ENCODE assay signal across 8 mouse cellular contexts in genomic region chr13:78197286-78197818, GRCm38 (mm10). TPM values are rescaled to one million over a fixed set of nuclear protein-coding genes. Genes with fewer than 3 reads are reported as not detected.
DNase-seq lines count a peak whose midpoint lies in the region; ATAC-seq and TF ChIP-seq lines count a peak whose summit lies in the region.

No protein-coding gene starts in this region.

- H3K9ac ChIP-seq in heart, adult 2 months (ENCODE audit: low read depth, low read length): no peak overlapping the region; the same call in 1 of the 2 replicates
- peak overlapping the region; percentile 79; the same call in 1 of the 2 replicates for H3K9ac ChIP-seq in limb, embryonic 13.5 days
- peak overlapping the region; percentile 87 for H3K9ac ChIP-seq in stomach, postnatal 0 days (ENCODE audit: low read length)

- WGBS in heart, adult 2 months: 17% methylated on average over 9 of the region's 9 CpGs
- under 1% methylated on average over 9 of the region's 9 CpGs for WGBS in limb, embryonic 13.5 days
- 4% methylated on average over 9 of the region's 9 CpGs for WGBS in stomach, postnatal 0 days

- TF ChIP-seq POLR2A in heart, adult 2 months (IDR thresholded peaks at IDR 0.05; ENCODE audit: insufficient read depth, low read depth, low read length): no peak

- no peak for ATAC-seq in limb, embryonic 13.5 days (ENCODE audit: low FRiP score, low read depth)
- ATAC-seq in stomach, postnatal 0 days (ENCODE audit: low FRiP score, low TSS enrichment): no peak

- H3K27ac ChIP-seq in heart, adult 2 months: peak overlapping the region; percentile 7; the same call in 1 of the 2 replicates
- H3K27ac ChIP-seq in limb, embryonic 13.5 days: no peak overlapping the region
- peak overlapping the region; percentile 96 for H3K27ac ChIP-seq in stomach, postnatal 0 days (replicated peaks)

- peak overlapping the region; percentile 97 for H3K4me2 ChIP-seq in limb, embryonic 13.5 days (replicated peaks)
- peak overlapping the region; percentile 80 for H3K4me2 ChIP-seq in stomach, postnatal 0 days (replicated peaks; ENCODE audit: low read depth)

- H3K27me3 ChIP-seq in heart, adult 2 months (ENCODE audit: control insufficient read depth, insufficient read depth, low read length): peaks cover 9% of the 10 kb centered on the region
- H3K27me3 ChIP-seq in limb, embryonic 13.5 days: peaks cover 67% of the 10 kb centered on the region
- H3K27me3 ChIP-seq in stomach, postnatal 0 days (ENCODE audit: control insufficient read depth, insufficient read depth, low read length): no peaks in the 10 kb centered on the region; the same call in none of the 2 replicates

- peak overlapping the region; percentile 67 for H3K4me3 ChIP-seq in heart, adult 2 months
- peak overlapping the region; percentile 66 for H3K4me3 ChIP-seq in limb, embryonic 13.5 days
- H3K4me3 ChIP-seq in stomach, postnatal 0 days (ENCODE audit: low read depth, low read length): peak overlapping the region; percentile 76

- no peak for DNase-seq in heart, adult 2 months
- DNase-seq in heart, postnatal 25 days (ENCODE audit: low spot score): no peak
- DNase-seq in right cerebral cortex, adult 2 months (ENCODE audit: low spot score in 2 of 2): peak; percentile 25 to 40
- DNase-seq in right cerebral cortex, postnatal 14 days: no peak
- DNase-seq in stomach, postnatal 0 days (ENCODE audit: low spot score): no peak
- no peak for DNase-seq in adrenal gland, postnatal 4 days (ENCODE audit: low spot score in 2 of 2)
- no peak for DNase-seq in right cerebral cortex, postnatal 25 days

- H3K79me2 ChIP-seq in heart, adult 2 months (replicated peaks; ENCODE audit: control insufficient read depth, insufficient read depth, low read length): no peaks in the 10 kb centered on the region

- no peaks in the 10 kb centered on the region for H3K4me1 ChIP-seq in heart, adult 2 months (ENCODE audit: control insufficient read depth, insufficient read depth, low read length)
- H3K4me1 ChIP-seq in limb, embryonic 13.5 days: peaks cover 35% of the 10 kb centered on the region
- H3K4me1 ChIP-seq in stomach, postnatal 0 days (replicated peaks; ENCODE audit: control insufficient read depth, insufficient read depth): no peaks in the 10 kb centered on the region

- H3K9me3 ChIP-seq in limb, embryonic 13.5 days: no peaks in the 10 kb centered on the region
- no peaks in the 10 kb centered on the region for H3K9me3 ChIP-seq in stomach, postnatal 0 days (ENCODE audit: control insufficient read depth, low read length)

- no peak for TF ChIP-seq EP300 in heart, adult 2 months (IDR thresholded peaks at IDR 0.05; ENCODE audit: insufficient read depth, low read depth, low read length)
- TF ChIP-seq EP300 in stomach, postnatal 0 days (optimal IDR thresholded peaks at IDR 0.05): no peak

- no peak for TF ChIP-seq CTCF in heart, adult 2 months (IDR thresholded peaks at IDR 0.05)
- no peak for TF ChIP-seq CTCF in stomach, postnatal 0 days (IDR thresholded peaks at IDR 0.05; ENCODE audit: low read depth)

- intact Hi-C loops in heart, adult 2 months (cut with DNase I): loop anchor here (5.0 to 10.0 kb wide), 2 partner anchors 35 to 493 kb away; partner anchors contain the start of gene Fam172a
- intact Hi-C loops in heart, postnatal 25 days (cut with DNase I): no loop called here

- no peaks in the 10 kb centered on the region for H3K36me3 ChIP-seq in heart, adult 2 months (ENCODE audit: control insufficient read depth, insufficient read depth, low read length)
- no peaks in the 10 kb centered on the region for H3K36me3 ChIP-seq in limb, embryonic 13.5 days
- H3K36me3 ChIP-seq in stomach, postnatal 0 days (ENCODE audit: control insufficient read depth, insufficient read depth, low read length): no peaks in the 10 kb centered on the region

RNA-seq across cellular contexts. Expression of gene Nr2f1, which starts 2.2 kb away (rescaled TPM):
- total RNA-seq in heart, adult 2 months (2021): 1 to 10 TPM; 2.7 TPM
- polyA plus RNA-seq in heart, adult 2 months (2012; rRNA removed): 8.9 and 10.5 TPM in 2 replicates
- total RNA-seq in heart, postnatal 25 days (2021): 1 to 10 TPM; 2.3 to 2.9 TPM
- polyA plus RNA-seq in limb, embryonic 13.5 days (2015; fragmentation: Nextera tagmentation; extraction: Ambion mirVana): 3.0 and 3.1 TPM in 2 replicates
- polyA plus RNA-seq in stomach, postnatal 0 days (2015; fragmentation: Nextera tagmentation; extraction: Ambion mirVana): 5.8 and 6.3 TPM in 2 replicates
- total RNA-seq in adrenal gland, postnatal 4 days (2021): 10 to 100 TPM; 29.4 to 29.5 TPM

Comparison
In these comparisons a context has a peak if more than half of its experiments do, and no peak if none do; other contexts are left out.
1. DNase-seq: peak in right cerebral cortex, adult 2 months (2 of 2); none in heart, adult 2 months (0 of 2), heart, postnatal 25 days (single experiment), right cerebral cortex, postnatal 14 days (single experiment), stomach, postnatal 0 days (single experiment), adrenal gland, postnatal 4 days (0 of 2) and right cerebral cortex, postnatal 25 days (single experiment).
2. RNA of gene Nr2f1, which starts 2.2 kb away (total RNA-seq): 29.4 to 29.5 TPM in adrenal gland, postnatal 4 days; 2.3 to 2.9 TPM in heart, postnatal 25 days and 2.7 TPM in heart, adult 2 months; every median in the first group is over 4 times any median in the second.
3. Peak in every context shown above with its lines, with median percentiles within 50 percentile points of each other: H3K4me3 ChIP-seq.